Mouse (Mus musculus) CH12.LX (cell line): Measurements from ENCODE around the gene Prdx3. TPM values are rescaled to one million over a fixed set of nuclear protein-coding genes. Genes with fewer than 3 reads are reported as not detected.

Experiments
- DNase-seq: peaks from one replicate; pipeline ENCODE4 v3.0.0-alpha.2; 2013; ENCODE audit errors: extremely low read depth
- H3K27ac ChIP-seq: 2 replicates; pipeline ENCODE4 v1.5.1; 2012; ENCODE audit warnings: low read depth, mild to moderate bottlenecking, control low read depth, moderate library complexity; ENCODE audit not compliant: insufficient read depth
- H3K27me3 ChIP-seq: replicated peaks from 2 replicates; pipeline ENCODE3; 2012; ENCODE audit warnings: inconsistent platforms
- H3K36me3 ChIP-seq, 2 experiments: replicated peaks in 1 of 2; 2 replicates each; pipeline versions ENCODE3 to v1.6.1; 2012; ENCODE audit warnings: inconsistent platforms in 1 of 2, low read length in 1 of 2, mild to moderate bottlenecking in 1 of 2, mixed read lengths in 1 of 2, moderate library complexity in 1 of 2; ENCODE audit not compliant: control insufficient read depth in 1 of 2, insufficient read depth in 1 of 2
- H3K4me1 ChIP-seq, 2 experiments: 2 replicates each; pipeline ENCODE4 v1.6.1; 2012; ENCODE audit warnings: inconsistent platforms in 1 of 2, moderate library complexity in 1 of 2; ENCODE audit not compliant: insufficient read depth in 2 of 2, control insufficient read depth in 1 of 2
- H3K4me2 ChIP-seq: 2 replicates; pipeline ENCODE4 v1.6.1; 2012; ENCODE audit warnings: low read depth, mild to moderate bottlenecking, control low read depth; ENCODE audit not compliant: poor library complexity, insufficient read depth, severe bottlenecking
- H3K4me3 ChIP-seq, 3 experiments: fragments of 150-350 bp in 1 of 3; sonication (generic) in 1 of 3; replicated peaks in 1 of 3; 2 replicates each; pipeline versions ENCODE3 to v1.5.1; 2011 to 2012; ENCODE audit warnings: low read depth in 2 of 3, low read length in 2 of 3, mild to moderate bottlenecking in 2 of 3, moderate library complexity in 2 of 3, control low read depth in 1 of 3, improper control_type of control experiment in 1 of 3, inconsistent platforms in 1 of 3, mixed read lengths in 1 of 3; ENCODE audit not compliant: poor library complexity in 1 of 3
- H3K79me2 ChIP-seq: replicated peaks from 2 replicates; pipeline ENCODE4 v1.6.1; 2012; ENCODE audit warnings: mild to moderate bottlenecking, moderate library complexity; ENCODE audit not compliant: control insufficient read depth, poor library complexity, insufficient read depth, severe bottlenecking; ENCODE audit errors: extremely low read depth
- H3K9ac ChIP-seq: 2 replicates; pipeline ENCODE4 v1.6.1; 2012; ENCODE audit warnings: low read depth, mild to moderate bottlenecking, control low read depth, moderate library complexity; ENCODE audit not compliant: insufficient read depth
- H3K9me3 ChIP-seq: replicated peaks from 2 replicates; pipeline ENCODE3; 2012; ENCODE audit warnings: low read length, inconsistent platforms, mixed read lengths
- BHLHE40 ChIP-seq: IDR thresholded peaks from 2 replicates; pipeline ENCODE4 v1.6.1; 2011; ENCODE audit warnings: mild to moderate bottlenecking, low read depth, low read length, improper control_type of control experiment
- CHD1 ChIP-seq: IDR thresholded peaks from 2 replicates; pipeline ENCODE4 v1.6.1; 2012; ENCODE audit warnings: low read depth, low read length, improper control_type of control experiment, inconsistent platforms
- CHD2 ChIP-seq: IDR thresholded peaks from 2 replicates; pipeline ENCODE4 v1.6.1; 2011; ENCODE audit warnings: low read length, improper control_type of control experiment
- E2F4 ChIP-seq: IDR thresholded peaks from 2 replicates; pipeline ENCODE4 v1.6.1; 2011; ENCODE audit warnings: low read depth, low read length, improper control_type of control experiment; ENCODE audit not compliant: insufficient replicate concordance
- ELF1 ChIP-seq: IDR thresholded peaks from 2 replicates; pipeline ENCODE4 v1.6.1; 2014; ENCODE audit warnings: low read depth, mild to moderate bottlenecking, inconsistent platforms, low read length, improper control_type of control experiment
- ETS1 ChIP-seq: conservative IDR thresholded peaks from 2 replicates; pipeline ENCODE4 v1.6.1; 2012; ENCODE audit warnings: low read depth, mild to moderate bottlenecking, inconsistent platforms, low read length, improper control_type of control experiment, moderate library complexity
- GABPA ChIP-seq: IDR thresholded peaks from 2 replicates; pipeline ENCODE4 v1.6.1; 2012; ENCODE audit warnings: low read depth, low read length, improper control_type of control experiment, inconsistent platforms; ENCODE audit not compliant: insufficient replicate concordance
- MAFK ChIP-seq: IDR thresholded peaks from 2 replicates; pipeline ENCODE4 v1.6.1; 2011; ENCODE audit warnings: low read length, improper control_type of control experiment; ENCODE audit not compliant: insufficient replicate concordance
- MAX ChIP-seq: IDR thresholded peaks from 2 replicates; pipeline ENCODE4 v1.6.1; 2011; ENCODE audit warnings: low read length, improper control_type of control experiment
- MEF2A ChIP-seq: IDR thresholded peaks from 2 replicates; pipeline ENCODE4 v1.6.1; 2014; ENCODE audit warnings: low read depth, mild to moderate bottlenecking, inconsistent platforms, low read length, improper control_type of control experiment, borderline replicate concordance
- MYC ChIP-seq: IDR thresholded peaks from 2 replicates; pipeline ENCODE4 v1.6.1; 2011; ENCODE audit warnings: low read depth, mild to moderate bottlenecking, improper control_type of control experiment, low read length
- POLR2AphosphoS2 ChIP-seq: IDR thresholded peaks from 2 replicates; pipeline ENCODE4 v1.6.1; 2011; ENCODE audit warnings: low read depth, low read length, improper control_type of control experiment
- SIN3A ChIP-seq: IDR thresholded peaks from 2 replicates; pipeline ENCODE4 v1.6.1; 2012; ENCODE audit warnings: low read length, improper control_type of control experiment, inconsistent platforms
- SMC3 ChIP-seq: IDR thresholded peaks from 2 replicates; pipeline ENCODE4 v1.6.1; 2011; ENCODE audit warnings: low read depth, low read length, improper control_type of control experiment
- TCF12 ChIP-seq: IDR thresholded peaks from 2 replicates; pipeline ENCODE4 v1.6.1; 2014; ENCODE audit warnings: low read depth, mild to moderate bottlenecking, inconsistent platforms, low read length, improper control_type of control experiment
- UBTF ChIP-seq: IDR thresholded peaks from 2 replicates; pipeline ENCODE4 v1.6.1; 2012; ENCODE audit warnings: low read depth, mild to moderate bottlenecking, inconsistent platforms, low read length, improper control_type of control experiment, moderate library complexity
- USF1 ChIP-seq: IDR thresholded peaks from 2 replicates; pipeline ENCODE4 v1.6.1; 2014; ENCODE audit warnings: low read depth, mild to moderate bottlenecking, inconsistent platforms, low read length, improper control_type of control experiment
- ZNF384 ChIP-seq: IDR thresholded peaks from 2 replicates; pipeline ENCODE4 v1.6.1; 2012; ENCODE audit warnings: low read depth, low read length, improper control_type of control experiment, inconsistent platforms
- dilution Hi-C: fragments of 300-500 bp; cut with MboI; formaldehyde crosslinking; loops from 2 replicates; pipeline ENCODE4 v1.14.3; 2020; ENCODE audit warnings: low sequenced_read_pairs; ENCODE audit not compliant: extremely low pct_unique_long_range_greater_than_20kb, extremely low pct_ligation_motif_present
- in situ Hi-C: fragments of 300-500 bp; cut with MboI; formaldehyde crosslinking; loops from 3 replicates; pipeline ENCODE4 v1.14.3; 2019; ENCODE audit warnings: low sequenced_read_pairs, low pct_ligation_motif_present, low pct_unique_long_range_greater_than_20kb, mixed read lengths
- polyA plus RNA-seq: library from polyadenylated mRNA; unstranded; fragments of >175 nt; gene quantifications from 2 replicates; pipeline ENCODE4 v1.2.1, GENCODE M21; 2012; ENCODE audit warnings: low read depth; ENCODE audit not compliant: insufficient read length
- total RNA-seq, 2 experiments: library from RNA; depleted of rRNA; stranded (reverse); fragments of 300-350 nt in 1 of 2; fragments of >200 nt in 1 of 2; gene quantifications; 2 replicates each; pipeline ENCODE4 v1.2.3; 2012 to 2014

Prdx3 gene
- total and polyA plus RNA-seq, 3 experiments = 180 to 427 (median 246) TPM

GRCm38 (mm10) chr19:60818677-60819076 is 55.7 kb downstream of the Prdx3 start:
- H3K4me1 ChIP-seq = peaks cover 3 to 15% of the 10 kb centered on the region in 2 experiments; a peak in 2 of 4 replicates
- no peaks in the 10 kb centered on the region for H3K9me3 ChIP-seq
- no peak overlapping the region for H3K4me2 ChIP-seq
- H3K27ac ChIP-seq = no peak overlapping the region
- no peak for TF ChIP-seq CHD1
- TF ChIP-seq GABPA = no peak
- TF ChIP-seq ETS1 = no peak
- TF ChIP-seq ELF1 = no peak
- no peak for TF ChIP-seq SMC3
- TF ChIP-seq POLR2AphosphoS2 = no peak
- TF ChIP-seq E2F4 = no peak
- no peak for TF ChIP-seq ZNF384
- no peak for TF ChIP-seq CHD2
- TF ChIP-seq MYC = no peak
- no peak for TF ChIP-seq SIN3A
- no peak for TF ChIP-seq MAX
- no peak for TF ChIP-seq BHLHE40
- no peak for TF ChIP-seq TCF12
- TF ChIP-seq MEF2A = no peak
- no peak for TF ChIP-seq MAFK
- no peak for TF ChIP-seq UBTF
- no peak for TF ChIP-seq USF1
- dilution Hi-C loops = no loop called here
- no peaks in the 10 kb centered on the region for H3K27me3 ChIP-seq
- no peak overlapping the region for H3K9ac ChIP-seq
- no peak overlapping the region for H3K4me3 ChIP-seq
- peaks cover 42 to 78% of the 10 kb centered on the region in 2 experiments for H3K36me3 ChIP-seq
- peaks cover 3% of the 10 kb centered on the region; the same call in 1 of the 2 replicates for H3K79me2 ChIP-seq
- in situ Hi-C loops = no loop called here
- DNase-seq = no peak

Other genes starting within 250 kb of the Prdx3 start
- 1.3 and 1.7 TPM in 2 replicates for gene Nanos1, start 118.6 kb downstream of the Prdx3 start, total RNA-seq (2012; rRNA removed)
- gene Nanos1, start 118.6 kb downstream of the Prdx3 start, total RNA-seq (2014; rRNA removed) = 3.1 and 3.2 TPM in 2 replicates
- 0.91 and 1.2 TPM in 2 replicates for gene Nanos1, start 118.6 kb downstream of the Prdx3 start, polyA plus RNA-seq
- 213 and 240 TPM in 2 replicates for gene Eif3a, start 83.9 kb downstream of the Prdx3 start, total RNA-seq (2012; rRNA removed)
- gene Eif3a, start 83.9 kb downstream of the Prdx3 start, total RNA-seq (2014; rRNA removed) = 120 and 128 TPM in 2 replicates
- gene Eif3a, start 83.9 kb downstream of the Prdx3 start, polyA plus RNA-seq = 372 and 420 TPM in 2 replicates
- gene Fam45a, start 63.0 kb downstream of the Prdx3 start, total RNA-seq (2012; rRNA removed) = 16.2 TPM in 2 replicates
- gene Fam45a, start 63.0 kb downstream of the Prdx3 start, total RNA-seq (2014; rRNA removed) = 24.4 and 29.8 TPM in 2 replicates
- gene Fam45a, start 63.0 kb downstream of the Prdx3 start, polyA plus RNA-seq = 27.3 and 35.2 TPM in 2 replicates
- gene Sfxn4, start 13.1 kb downstream of the Prdx3 start, total RNA-seq (2012; rRNA removed) = 1.9 and 2.2 TPM in 2 replicates
- 3.5 and 3.9 TPM in 2 replicates for gene Sfxn4, start 13.1 kb downstream of the Prdx3 start, total RNA-seq (2014; rRNA removed)
- 3.1 and 3.8 TPM in 2 replicates for gene Sfxn4, start 13.1 kb downstream of the Prdx3 start, polyA plus RNA-seq
- 5.7 and 7.7 TPM in 2 replicates for gene Grk5, start 15.2 kb upstream of the Prdx3 start, total RNA-seq (2012; rRNA removed)
- gene Grk5, start 15.2 kb upstream of the Prdx3 start, total RNA-seq (2014; rRNA removed) = 7.4 and 7.6 TPM in 2 replicates
- gene Grk5, start 15.2 kb upstream of the Prdx3 start, polyA plus RNA-seq = 11.5 and 12.7 TPM in 2 replicates